Mouse (Mus musculus) brain, adult 10 weeks (tissue): Measurements from ENCODE around the gene Uqcc3. TPM values are rescaled to one million over a fixed set of nuclear protein-coding genes. Genes with fewer than 3 reads are reported as not detected.

Source experiments
- polyA plus RNA-seq: library from polyadenylated mRNA; stranded (reverse); fragments of 350-450 nt; fragmentation: Illumina TruSeq; extraction: RNeasy Lipid Tissue Mini Kit (QIAGEN cat#74804); gene quantifications from one replicate; pipeline ENCODE4 v1.2.3, GENCODE M21; 2015; ENCODE audit warnings: low read depth, low replicate concordance

Gene Uqcc3
- polyA plus RNA-seq, result 52.0 TPM

GRCm38 (mm10) chr19:8880311-8881033 is at the start of gene Uqcc3:
Uqcc3 (minus strand) TSS chr19:8880923.

GRCm38 (mm10) chr19:8929224-8930088 is 48.7 kb upstream of the Uqcc3 start, which contains the start of the genes Rom1 and Eml3:
Rom1 (minus strand) TSS chr19:8929356.
Eml3 (plus strand) TSS chr19:8929552.

GRCm38 (mm10) chr19:8920073-8920736 is 39.5 kb upstream of the Uqcc3 start, which contains the start of gene B3gat3:
B3gat3 (plus strand) TSS chr19:8920374.

GRCm38 (mm10) chr19:8897865-8898495 is 17.3 kb upstream of the Uqcc3 start, which contains the start of gene Ganab:
Ganab (plus strand) TSS chr19:8898071.

GRCm38 (mm10) chr19:8892829-8893766 is 12.4 kb upstream of the Uqcc3 start, which contains the start of gene Ints5:
Ints5 (plus strand) TSS chr19:8893005.

GRCm38 (mm10) chr19:8888511-8889385 is 8.0 kb upstream of the Uqcc3 start, which contains the start of the genes 1810009A15Rik and Gm49416:
1810009A15Rik (plus strand) TSS chr19:8888853.
Gm49416 (plus strand) TSS chr19:8888926.

GRCm38 (mm10) chr19:8883616-8884015 is 2.9 kb upstream of the Uqcc3 start, which contains the start of the genes Lbhd1 and Gm49403:
Lbhd1 (plus strand) TSS chr19:8883732.
Gm49403 (plus strand) TSS chr19:8883930.

GRCm38 (mm10) chr19:8871267-8872186 is 9.2 kb downstream of the Uqcc3 start, which contains the start of gene Ubxn1:
Ubxn1 (plus strand) TSS chr19:8871496.

GRCm38 (mm10) chr19:8850402-8850901 is 30.3 kb downstream of the Uqcc3 start, which contains the start of gene Lrrn4cl:
Lrrn4cl (plus strand) TSS chr19:8850768.

GRCm38 (mm10) chr19:8839103-8839907 is 41.4 kb downstream of the Uqcc3 start, which contains the start of gene Gng3:
Gng3 (minus strand) TSS chr19:8839194.

GRCm38 (mm10) chr19:8837251-8837791 is 43.4 kb downstream of the Uqcc3 start, which contains the start of gene Bscl2:
Bscl2 (plus strand) TSS chr19:8837467.

Other genes starting within 250 kb of the Uqcc3 start
- gene Chrm1, start 217.1 kb downstream of the Uqcc3 start, polyA plus RNA-seq, result 78.9 TPM
- gene Slc3a2, start 157.6 kb downstream of the Uqcc3 start, polyA plus RNA-seq, result 155 TPM
- gene Wdr74, start 145.1 kb downstream of the Uqcc3 start, polyA plus RNA-seq, result 52.0 TPM
- gene 1700092M07Rik, start 140.2 kb downstream of the Uqcc3 start, polyA plus RNA-seq, result not detected
- 93.3 TPM for gene Stx5a, start 139.5 kb downstream of the Uqcc3 start, polyA plus RNA-seq
- gene Nxf1, start 123.8 kb downstream of the Uqcc3 start, polyA plus RNA-seq, result 89.5 TPM
- 109 TPM for gene Tmem223, start 109.9 kb downstream of the Uqcc3 start, polyA plus RNA-seq
- 11.0 TPM for gene Tmem179b, start 106.5 kb downstream of the Uqcc3 start, polyA plus RNA-seq
- gene Taf6l, start 94.5 kb downstream of the Uqcc3 start, polyA plus RNA-seq, result 12.2 TPM
- 206 TPM for gene Polr2g, start 82.3 kb downstream of the Uqcc3 start, polyA plus RNA-seq
- gene Zbtb3, start 78.4 kb downstream of the Uqcc3 start, polyA plus RNA-seq, result 4.3 TPM
- 38.9 TPM for gene Ttc9c, start 61.6 kb downstream of the Uqcc3 start, polyA plus RNA-seq
- 102 TPM for gene Hnrnpul2, start 60.9 kb downstream of the Uqcc3 start, polyA plus RNA-seq
- gene AC129217.1, start 51.1 kb downstream of the Uqcc3 start, polyA plus RNA-seq, result not detected
- 92.5 TPM for gene Bscl2, start 43.5 kb downstream of the Uqcc3 start, polyA plus RNA-seq
- gene Gng3, start 41.7 kb downstream of the Uqcc3 start, polyA plus RNA-seq, result 191 TPM
- gene Lrrn4cl, start 30.2 kb downstream of the Uqcc3 start, polyA plus RNA-seq, result 0.82 TPM
- 140 TPM for gene Ubxn1, start 9.4 kb downstream of the Uqcc3 start, polyA plus RNA-seq
- 15.7 TPM for gene Lbhd1, start 2.8 kb upstream of the Uqcc3 start, polyA plus RNA-seq
- not detected for gene Gm49403, start 3.0 kb upstream of the Uqcc3 start, polyA plus RNA-seq
- gene 1810009A15Rik, start 7.9 kb upstream of the Uqcc3 start, polyA plus RNA-seq, result 47.2 TPM
- gene Gm49416, start 8.0 kb upstream of the Uqcc3 start, polyA plus RNA-seq, result not detected
- gene Ints5, start 12.1 kb upstream of the Uqcc3 start, polyA plus RNA-seq, result 12.2 TPM
- 81.9 TPM for gene Ganab, start 17.1 kb upstream of the Uqcc3 start, polyA plus RNA-seq
- gene B3gat3, start 39.5 kb upstream of the Uqcc3 start, polyA plus RNA-seq, result 219 TPM
- gene Rom1, start 48.4 kb upstream of the Uqcc3 start, polyA plus RNA-seq, result 10.4 TPM
- 10.3 TPM for gene Eml3, start 48.6 kb upstream of the Uqcc3 start, polyA plus RNA-seq
- gene Mta2, start 61.0 kb upstream of the Uqcc3 start, polyA plus RNA-seq, result 42.2 TPM
- 16.9 TPM for gene Tut1, start 72.9 kb upstream of the Uqcc3 start, polyA plus RNA-seq
- gene Eef1g, start 86.1 kb upstream of the Uqcc3 start, polyA plus RNA-seq, result 367 TPM
- gene Ahnak, start 108.4 kb upstream of the Uqcc3 start, polyA plus RNA-seq, result 5.2 TPM
- not detected for gene Scgb1a1, start 207.0 kb upstream of the Uqcc3 start, polyA plus RNA-seq